Mouse (Mus musculus): ENCODE data around the gene Nck2.

DNA sequence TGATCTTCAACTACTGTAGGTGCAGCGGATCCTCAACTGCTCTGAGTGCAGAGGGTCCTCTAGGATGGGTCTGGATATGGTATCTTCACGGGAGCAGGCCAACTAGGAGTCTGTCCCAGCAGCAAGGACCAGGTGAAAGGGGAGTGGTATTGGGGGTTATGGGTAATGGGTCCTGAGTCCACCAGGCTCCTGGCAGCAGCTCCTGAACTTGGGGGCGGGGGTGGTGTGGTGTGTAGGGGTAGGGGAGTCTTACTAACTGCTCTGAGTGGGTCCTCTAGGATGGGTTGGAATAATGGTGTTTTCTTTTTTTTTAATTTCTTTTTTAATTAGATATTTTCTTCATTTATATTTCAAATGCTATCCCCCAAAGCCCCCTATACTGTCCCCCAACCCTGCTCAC, 73.0 kb downstream of the Nck2 start:
- TF ChIP-seq POLR2A (IDR thresholded peaks at IDR 0.05; ENCODE audit: control insufficient read depth, extremely low read depth, insufficient read depth, low read length, poor library complexity) (no peak), CTCF (IDR thresholded peaks at IDR 0.05; ENCODE audit: borderline replicate concordance, control insufficient read depth, extremely low read depth, insufficient read depth, low read length, poor library complexity) (no peak)
